Mouse (Mus musculus): ENCODE data around the gene Olfr120.
"Not testable (repeated sequence)": the region's sequence is repeated elsewhere in the genome, so short reads cannot be mapped to it uniquely, and the experiment has no call there.

Olfr120 gene

DNA sequence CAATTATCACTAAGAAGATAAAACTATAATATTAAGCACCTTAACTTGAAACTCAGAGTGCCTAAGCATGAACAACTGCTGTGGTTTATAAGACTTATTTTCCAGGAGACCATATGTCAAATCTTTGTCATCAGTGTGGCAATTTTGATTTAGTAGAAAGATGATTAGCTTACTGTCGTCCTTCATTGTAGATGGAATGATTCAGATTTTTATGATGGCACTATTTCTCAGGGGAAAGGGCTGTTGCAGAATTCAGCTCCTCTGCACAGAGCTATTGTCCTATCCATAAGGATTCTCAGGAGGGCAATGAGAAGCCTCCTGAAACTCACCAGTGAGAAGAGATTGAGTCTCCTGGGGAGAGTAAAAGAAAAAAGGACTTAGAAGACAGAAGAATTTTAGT is at the start of gene Olfr120:
Gene Olfr120, plus strand, starts transcription at position 301 of the 400 bp plus-strand sequence.
- no peak for DNase-seq

DNA sequence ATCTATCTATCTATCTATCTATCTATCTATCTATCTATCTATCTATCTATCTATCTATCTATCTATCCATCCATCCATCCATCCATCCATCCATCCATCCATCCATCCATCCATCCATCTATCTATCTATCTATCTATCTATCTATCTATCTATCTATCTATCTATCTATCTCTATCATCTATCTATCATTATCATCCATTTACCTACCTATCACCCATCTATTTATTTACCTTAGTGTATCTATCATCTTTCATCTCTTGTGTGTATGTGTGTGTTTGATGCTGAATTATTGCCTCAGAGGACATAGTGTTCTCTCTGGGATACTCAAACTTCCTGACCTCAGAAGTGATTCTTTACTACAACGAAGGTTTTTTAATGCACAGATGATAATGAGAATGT is 25.3 kb upstream of the Olfr120 start, which contains the start of gene Olfr119:
Gene Olfr119, plus strand, starts transcription at position 301 of the 400 bp plus-strand sequence.
- not testable (repeated sequence) for DNase-seq

DNA sequence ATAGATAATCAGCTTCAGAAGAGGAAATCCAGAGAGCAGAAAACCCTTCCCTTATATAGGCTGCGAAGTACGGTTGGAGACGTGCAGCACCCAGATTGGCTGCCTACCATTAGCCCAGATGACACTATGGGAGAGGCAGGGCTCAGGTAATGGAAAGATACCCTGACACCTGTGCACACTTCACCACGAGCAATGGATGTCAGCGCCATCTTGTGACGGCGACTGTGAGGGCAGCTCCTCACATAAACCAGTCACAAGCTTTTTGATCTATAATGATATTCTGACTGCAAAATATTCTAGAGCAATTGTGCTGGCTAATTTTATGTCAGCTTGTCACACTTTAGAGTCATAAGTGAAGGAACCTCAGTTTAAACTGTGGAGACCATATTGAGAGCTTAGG is 16.5 kb downstream of the Olfr120 start:
- no peak for DNase-seq

DNA sequence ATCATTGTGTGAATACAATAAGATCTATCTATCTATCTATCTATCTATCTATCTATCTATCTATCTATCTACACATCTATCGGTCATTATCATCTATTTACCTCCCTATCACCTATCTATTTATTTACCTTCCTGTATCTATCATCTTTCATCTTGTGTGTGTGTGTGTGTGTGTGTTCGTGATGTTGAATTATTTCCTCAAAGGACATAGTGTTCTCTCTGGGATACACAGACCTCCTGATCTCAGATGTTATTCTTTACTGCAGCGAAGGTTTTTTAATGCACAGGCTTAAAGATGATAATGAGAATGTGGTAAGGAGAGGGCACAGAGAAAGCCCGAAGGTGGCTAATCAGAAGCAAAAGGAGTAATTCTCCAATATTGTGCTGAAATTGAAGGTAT is 46.7 kb downstream of the Olfr120 start, which contains the start of gene Olfr122:
Gene Olfr122, plus strand, starts transcription at position 301 of the 400 bp plus-strand sequence.
- no peak for DNase-seq
